Mouse (Mus musculus): ENCODE results near the gene Fmn2. TPM values are rescaled to one million over a fixed set of nuclear protein-coding genes. Genes with fewer than 3 reads are reported as not detected.

Gene Fmn2
- total RNA-seq, 2 experiments from 2014 or later: 0.25 to 0.28 TPM

DNA sequence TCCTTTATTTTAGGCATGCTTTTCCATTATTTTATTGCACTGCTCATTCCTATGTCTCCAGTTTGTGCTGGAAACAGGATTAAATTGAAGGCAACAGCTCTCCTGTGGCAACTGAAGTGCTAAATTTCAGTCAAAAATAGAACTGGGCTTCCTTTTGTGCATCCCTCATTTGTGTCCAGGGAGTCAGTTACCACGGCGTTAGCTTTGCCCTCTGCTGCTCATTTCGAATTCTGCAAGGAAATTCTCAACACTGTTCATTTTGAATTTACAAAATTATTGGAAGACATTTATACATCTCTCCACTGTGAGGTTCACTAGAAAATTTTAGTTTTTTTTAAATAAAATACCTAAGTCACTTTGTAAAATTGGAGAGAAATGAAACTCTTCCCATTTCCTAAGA is 53.8 kb downstream of the Fmn2 start:
- intact Hi-C loops (cut with DNase I): no loop called here

GRCm38 (mm10) chr1:174557211-174557610 is 55.6 kb downstream of the Fmn2 start:
- intact Hi-C loops (cut with DNase I): no loop called here
- DNase-seq: no peak

More for the DNA sequence above, 53.8 kb downstream of the Fmn2 start:
- DNase-seq: no peak

GRCm38 (mm10) chr1:174557841-174558240 is 56.2 kb downstream of the Fmn2 start:
- intact Hi-C loops (cut with DNase I): no loop called here
- DNase-seq: no peak

DNA sequence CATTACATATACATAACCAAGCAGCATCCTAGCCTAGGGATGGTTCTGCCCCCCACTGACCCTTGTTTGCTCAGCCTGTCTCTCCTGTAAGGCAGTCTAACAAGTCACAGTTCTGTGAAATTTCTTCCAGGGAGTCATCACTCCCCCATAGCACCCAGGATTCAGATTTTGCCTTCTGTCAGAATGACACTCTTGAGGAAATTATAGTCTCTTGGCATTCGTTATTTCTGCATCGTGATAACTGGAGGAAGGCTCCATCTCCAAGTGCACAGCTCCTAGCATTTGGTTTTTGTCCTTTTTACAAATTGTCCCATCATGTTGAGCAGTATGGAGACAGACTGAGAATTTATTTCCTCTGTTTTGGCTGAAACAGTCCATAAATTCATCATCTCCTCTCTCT is 56.9 kb downstream of the Fmn2 start:
- no peak for DNase-seq
- intact Hi-C loops (cut with DNase I): no loop called here

GRCm38 (mm10) chr1:174564561-174564960 is 62.9 kb downstream of the Fmn2 start:
- DNase-seq: no peak
- intact Hi-C loops (cut with DNase I): no loop called here

DNA sequence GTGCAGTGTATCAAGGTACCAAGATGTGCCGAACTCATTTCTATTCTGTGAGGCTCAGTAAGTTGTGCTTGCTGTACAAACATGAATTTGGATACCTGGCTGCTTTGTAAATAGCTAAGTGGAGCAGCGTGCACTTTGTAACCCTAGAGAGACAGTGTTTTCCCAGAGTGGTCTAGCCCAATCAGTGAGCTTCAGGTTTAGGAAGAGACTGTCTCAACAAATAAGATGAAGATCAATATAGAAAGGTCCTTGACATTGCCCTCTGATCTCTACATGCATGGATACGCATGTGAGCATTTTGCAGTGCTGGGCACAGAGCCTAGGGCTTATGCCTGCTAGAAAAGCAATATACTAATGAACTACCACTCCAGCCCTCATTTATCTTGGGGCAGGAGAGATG is 67.0 kb downstream of the Fmn2 start:
- DNase-seq: no peak
- intact Hi-C loops (cut with DNase I): no loop called here

GRCm38 (mm10) chr1:174592420-174592980 is 90.9 kb downstream of the Fmn2 start:
- intact Hi-C loops (cut with DNase I): loop anchor here (1.0 kb wide), 1 partner anchor 409 kb away; no protein-coding TSS in a partner anchor
- DNase-seq: no peak

- peak in 1 of 2 experiments; percentile 41 for DNase-seq
- intact Hi-C loops (cut with DNase I): loop anchor here (5.0 kb wide), 1 partner anchor 322 kb away; no protein-coding TSS in a partner anchor
These were observed 93.4 kb downstream of the Fmn2 start for GRCm38 (mm10) chr1:174594989-174595388.

DNA sequence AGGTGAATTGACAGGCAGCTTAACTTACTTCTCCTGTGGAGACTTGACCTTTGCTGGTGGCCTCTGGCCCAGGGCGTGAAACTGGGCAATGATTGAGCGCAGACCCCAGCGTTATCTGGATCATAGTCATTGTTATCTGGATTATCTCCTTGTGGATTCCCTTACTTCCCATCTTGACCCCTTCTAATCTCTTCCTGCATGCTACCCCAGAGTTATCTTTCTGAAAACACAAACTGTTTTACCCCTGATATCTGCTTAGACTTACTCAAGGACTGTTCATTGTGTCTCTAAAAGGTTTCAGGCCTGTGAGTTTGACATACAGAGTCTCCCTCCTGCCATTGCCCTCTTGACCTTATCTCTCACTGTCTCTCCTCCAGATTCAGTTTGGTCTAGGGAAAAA is 95.9 kb downstream of the Fmn2 start:
- intact Hi-C loops (cut with DNase I): loop anchor here (5.0 kb wide), 1 partner anchor 320 kb away; no protein-coding TSS in a partner anchor
- DNase-seq: no peak

GRCm38 (mm10) chr1:174598226-174598625 is 96.6 kb downstream of the Fmn2 start:
- no peak for DNase-seq
- intact Hi-C loops (cut with DNase I): loop anchor here (5.0 kb wide), 1 partner anchor 319 kb away; no protein-coding TSS in a partner anchor

- intact Hi-C loops (cut with DNase I): no loop called here
- no peak for DNase-seq
These were observed 98.4 kb downstream of the Fmn2 start for GRCm38 (mm10) chr1:174600041-174600440.

GRCm38 (mm10) chr1:174600620-174601019 is 99.0 kb downstream of the Fmn2 start:
- intact Hi-C loops (cut with DNase I): no loop called here
- no peak for DNase-seq

GRCm38 (mm10) chr1:174617368-174617767 is 115.7 kb downstream of the Fmn2 start:
- DNase-seq: no peak
- intact Hi-C loops (cut with DNase I): no loop called here

DNA sequence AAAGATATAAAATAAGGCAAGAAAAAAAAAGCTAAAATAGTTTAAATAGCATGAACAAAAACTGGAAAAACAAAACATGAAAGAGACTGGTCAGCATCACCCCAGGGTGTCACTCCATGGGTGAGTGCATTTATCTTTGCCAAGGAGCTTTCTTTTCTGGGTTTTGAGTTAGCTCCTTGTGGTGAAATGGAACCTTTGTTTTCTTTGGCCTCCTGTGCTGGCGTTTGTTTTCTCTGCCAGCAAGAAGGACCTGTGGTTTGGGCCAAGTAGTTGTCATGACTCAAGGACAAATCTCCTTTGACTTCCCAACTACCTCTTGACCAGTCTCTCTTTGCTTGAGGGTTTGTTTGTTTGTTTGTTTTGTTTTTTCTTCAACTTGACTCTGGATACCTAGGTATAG is 119.9 kb downstream of the Fmn2 start:
- no peak for DNase-seq
- intact Hi-C loops (cut with DNase I): no loop called here

- intact Hi-C loops (cut with DNase I): no loop called here
- no peak for DNase-seq
These were observed 121.4 kb downstream of the Fmn2 start for GRCm38 (mm10) chr1:174623054-174623453.

DNA sequence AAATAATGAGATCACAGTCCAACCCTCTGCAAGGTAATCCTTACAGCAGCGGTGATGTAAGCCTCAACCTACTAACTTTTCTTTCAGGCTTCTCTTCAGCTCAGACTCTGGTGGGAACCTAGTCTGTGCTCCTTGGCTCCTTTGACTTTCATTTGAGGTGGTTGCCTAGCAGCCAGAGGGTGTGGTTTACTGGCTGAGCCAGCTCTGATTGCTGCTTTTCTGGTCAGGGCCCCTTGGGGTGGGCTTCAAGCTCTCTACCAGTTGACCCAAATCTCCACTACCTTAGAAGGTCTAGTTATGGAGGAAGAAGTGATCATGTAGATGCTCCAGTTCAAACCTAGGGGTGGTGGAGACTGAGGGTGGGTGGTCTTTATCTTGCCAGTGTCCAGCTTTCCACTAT is 128.4 kb downstream of the Fmn2 start:
- intact Hi-C loops (cut with DNase I): no loop called here
- no peak for DNase-seq

DNA sequence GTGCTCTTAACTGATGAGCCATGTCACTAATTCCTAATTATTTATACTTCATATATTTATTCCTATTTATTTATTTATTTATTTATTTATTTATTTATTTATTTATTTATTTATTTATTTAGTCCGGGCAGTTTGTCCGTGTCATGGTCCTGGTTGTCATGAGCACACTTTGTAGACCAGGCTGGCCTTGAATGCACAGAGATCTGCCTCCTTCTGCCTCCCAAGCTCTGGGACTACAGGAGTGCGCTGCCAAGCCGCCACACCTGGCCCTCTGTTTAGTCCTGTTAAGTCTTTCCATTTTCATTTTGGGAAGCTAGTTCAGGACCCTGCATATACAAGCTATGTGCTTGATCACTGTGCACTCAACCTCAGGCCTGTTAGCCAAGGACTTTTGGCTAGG is 134.7 kb downstream of the Fmn2 start:
- intact Hi-C loops (cut with DNase I): no loop called here
- no peak for DNase-seq

DNA sequence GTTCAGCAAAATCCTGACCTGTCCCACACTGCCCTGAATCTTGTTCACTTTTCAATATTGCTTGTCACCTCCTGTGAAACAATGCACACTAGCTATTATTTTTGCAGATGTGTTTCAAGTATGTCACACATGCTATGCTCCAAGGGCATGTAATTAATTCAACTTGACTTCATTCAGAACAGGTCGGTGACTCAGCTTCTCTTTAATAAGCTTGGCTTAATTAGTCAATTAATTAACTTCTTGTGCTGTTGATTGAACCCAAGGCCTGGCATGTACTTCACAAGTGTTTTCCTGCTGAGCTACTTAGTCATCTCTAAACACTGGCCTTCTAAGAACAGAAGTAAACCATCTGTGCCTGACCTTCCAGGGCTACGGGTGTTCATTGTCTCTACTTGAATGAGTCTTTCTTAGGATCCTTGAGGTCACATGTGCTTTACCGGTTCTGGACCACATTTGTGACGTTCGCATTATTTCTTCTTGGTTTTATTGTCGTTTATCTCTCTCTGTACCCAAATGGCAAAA is 136.0 kb downstream of the Fmn2 start:
- intact Hi-C loops (cut with DNase I): no loop called here
- no peak for DNase-seq

GRCm38 (mm10) chr1:174640901-174641300 is 139.3 kb downstream of the Fmn2 start:
- DNase-seq: no peak
- intact Hi-C loops (cut with DNase I): no loop called here

GRCm38 (mm10) chr1:174643431-174644010 is 141.9 kb downstream of the Fmn2 start:
- intact Hi-C loops (cut with DNase I): no loop called here
- DNase-seq: no peak

- intact Hi-C loops (cut with DNase I): no loop called here
- no peak for DNase-seq
These were observed 147.8 kb downstream of the Fmn2 start for GRCm38 (mm10) chr1:174649421-174649826.

- intact Hi-C loops (cut with DNase I): no loop called here
- no peak for DNase-seq
These were observed 152.9 kb downstream of the Fmn2 start for GRCm38 (mm10) chr1:174654565-174654964.

Data from gastrocnemius, postnatal 36 days (tissue).